Mouse (Mus musculus) heart, postnatal 25 days (tissue): ENCODE data around the gene Echdc2. TPM values are rescaled to one million over a fixed set of nuclear protein-coding genes. Genes with fewer than 3 reads are reported as not detected.

Experiments
- DNase-seq: peaks from one replicate; pipeline ENCODE4 v3.0.0; 2022; ENCODE audit warnings: low spot score
- intact Hi-C: fragments of 180-260 bp; cut with DNase I; formaldehyde crosslinking; loops from one replicate; pipeline ENCODE4 v1.15.1; 2025
- total RNA-seq, 2 experiments: library from RNA; stranded (reverse); gene quantifications; 2 replicates each; pipeline ENCODE4 v1.2.3; 2021

The Echdc2 gene
- total RNA-seq, 2 experiments from 2014 or later, result 27.3 to 28.3 TPM

- intact Hi-C loops, result no loop called here
- no peak for DNase-seq
Observed at GRCm38 (mm10) chr4:108192821-108193323, 27.6 kb downstream of the Echdc2 start.

DNA sequence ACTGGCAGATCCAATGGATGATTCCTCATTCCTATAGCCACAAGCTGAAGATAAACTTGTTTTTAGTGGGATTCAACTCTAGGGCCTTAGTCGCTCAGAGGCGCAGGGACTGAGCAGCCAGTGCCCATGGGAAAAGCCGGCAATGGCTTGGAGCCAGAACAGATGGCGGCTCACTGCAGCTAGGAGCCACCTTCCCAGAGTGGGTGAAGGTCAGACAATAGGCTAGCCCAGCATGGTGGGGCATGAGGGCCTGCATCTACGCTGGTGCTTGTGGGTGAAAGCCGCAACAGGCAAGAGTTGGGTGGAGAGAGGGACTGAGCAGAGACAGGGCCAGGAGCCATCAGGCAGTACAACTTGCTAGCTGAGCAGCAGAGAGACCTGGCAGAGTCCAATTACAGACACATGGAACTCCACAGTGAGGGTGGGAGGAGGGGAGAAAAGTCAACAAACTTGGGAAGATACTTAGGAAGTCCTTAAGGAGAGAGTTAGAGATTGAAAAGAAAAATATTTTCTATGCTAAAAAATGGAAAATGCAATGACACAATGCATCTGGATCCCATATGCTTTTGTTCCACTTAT is 31.1 kb downstream of the Echdc2 start:
- peak; percentile 2 for DNase-seq
- intact Hi-C loops, result no loop called here

DNA sequence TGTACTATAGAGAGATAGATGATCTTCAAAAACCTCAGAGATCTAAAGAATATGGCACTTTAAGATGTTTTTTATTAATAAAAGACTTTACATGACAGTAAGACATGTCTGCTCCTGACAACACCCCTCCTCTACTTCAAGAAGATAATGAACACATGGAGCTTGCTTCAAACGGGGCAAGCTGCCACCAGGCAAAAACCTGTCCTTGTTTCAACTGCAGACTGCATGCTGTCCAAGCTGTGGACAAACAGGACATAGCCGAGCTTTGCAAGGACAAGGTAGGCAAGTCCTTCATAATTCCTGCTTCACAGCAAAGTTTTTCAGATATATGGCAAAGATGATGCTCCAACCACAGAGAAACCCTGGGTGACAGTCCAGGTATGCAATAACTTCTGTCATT is 34.0 kb downstream of the Echdc2 start:
- DNase-seq, result no peak
- intact Hi-C loops, result no loop called here

GRCm38 (mm10) chr4:108204629-108205028 is 39.4 kb downstream of the Echdc2 start:
- DNase-seq, result no peak
- intact Hi-C loops, result no loop called here

DNA sequence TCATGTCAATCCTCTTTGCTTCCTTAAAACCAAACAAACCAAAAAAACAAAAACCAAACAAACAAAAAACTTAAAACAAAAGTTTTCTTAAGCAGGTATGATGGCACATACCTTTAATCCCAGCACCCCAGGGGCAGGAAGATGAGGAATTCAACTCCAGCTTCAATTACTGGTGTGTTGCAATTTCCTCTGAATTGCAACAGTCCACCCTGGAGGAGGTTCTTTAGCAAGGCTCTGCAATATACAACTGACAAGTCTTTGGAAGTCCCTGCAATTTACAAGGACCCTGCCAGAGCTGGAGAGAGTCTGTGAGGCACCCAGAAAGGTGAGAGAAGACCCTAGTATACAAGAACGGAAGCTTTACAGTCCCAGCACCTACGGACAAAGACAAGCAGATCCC is 47.8 kb downstream of the Echdc2 start:
- no peak for DNase-seq
- intact Hi-C loops, result no loop called here

- DNase-seq, result no peak
- intact Hi-C loops, result no loop called here
Observed at GRCm38 (mm10) chr4:108217332-108218179, 52.3 kb downstream of the Echdc2 start, which contains the start of gene Zyg11a. Gene Zyg11a, minus strand, starts transcription at chr4:108218048.

DNA sequence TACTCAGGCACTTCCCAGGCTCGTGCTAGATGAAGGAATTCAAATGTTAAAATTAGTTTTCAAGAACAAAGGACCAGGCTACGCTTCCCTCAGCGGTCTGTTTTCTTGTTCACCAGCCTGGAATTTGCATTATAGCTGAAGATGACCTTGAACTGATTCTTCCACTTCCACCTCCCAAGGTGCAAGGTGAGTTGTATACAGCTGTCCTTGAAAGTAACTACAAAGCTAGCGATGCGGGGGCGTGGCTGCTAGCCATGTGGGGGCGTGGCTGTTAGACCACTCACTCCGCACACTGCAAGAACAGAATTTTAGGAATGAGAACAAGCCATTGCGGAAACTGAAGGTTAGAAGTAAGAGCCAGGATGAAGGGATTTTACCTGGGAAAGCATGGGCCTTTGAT is 53.8 kb downstream of the Echdc2 start:
- intact Hi-C loops, result no loop called here
- no peak for DNase-seq

DNA sequence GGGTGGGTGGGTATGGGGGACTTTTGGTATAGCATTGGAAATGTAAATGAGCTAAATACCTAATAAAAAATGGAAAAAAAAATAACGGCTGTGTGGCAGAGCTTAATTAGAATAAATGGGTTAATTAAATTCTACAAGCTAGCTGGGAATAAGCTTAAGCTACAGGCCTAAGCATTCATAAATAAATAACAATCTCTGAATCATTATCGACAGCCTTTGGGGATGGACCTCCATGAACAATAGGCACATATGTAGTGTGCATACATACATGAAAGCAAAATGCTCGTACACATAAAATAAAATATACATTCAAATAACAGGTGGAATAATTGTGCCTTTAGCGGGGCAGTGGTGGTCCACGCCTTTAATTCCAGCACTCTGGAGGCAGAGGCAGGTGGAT is 57.3 kb downstream of the Echdc2 start:
- intact Hi-C loops, result no loop called here
- no peak for DNase-seq

- DNase-seq, result no peak
- intact Hi-C loops, result no loop called here
Observed at GRCm38 (mm10) chr4:108225341-108225872, 60.2 kb downstream of the Echdc2 start.

Other genes starting within 250 kb of the Echdc2 start
- 100 to 1,000 TPM; 269 to 275 TPM for gene Cpt2, start 241.8 kb upstream of the Echdc2 start, total RNA-seq
- gene Slc1a7, start 197.1 kb upstream of the Echdc2 start, total RNA-seq, result under 1 TPM; 0.29 to 0.39 TPM
- gene Podn, start 69.0 kb upstream of the Echdc2 start, total RNA-seq, result 10 to 100 TPM; 32.3 to 32.6 TPM
- gene Scp2, start 20.4 kb upstream of the Echdc2 start, total RNA-seq, result 100 to 1,000 TPM; 279 to 298 TPM
- not detected for gene Zyg11a, start 52.6 kb downstream of the Echdc2 start, total RNA-seq
- gene Zyg11b, start 135.7 kb downstream of the Echdc2 start, total RNA-seq, result 10 to 100 TPM; 33.6 to 40.4 TPM
- gene Coa7, start 162.7 kb downstream of the Echdc2 start, total RNA-seq, result 10 to 100 TPM; 35.2 to 37.8 TPM
- gene Shisal2a, start 217.9 kb downstream of the Echdc2 start, total RNA-seq, result not detected
- gene Gpx7, start 241.5 kb downstream of the Echdc2 start, total RNA-seq, result 10 to 100 TPM in 1 of 2 experiments, 1 to 10 TPM in 1; 9.0 to 11.1 TPM